Mouse (Mus musculus): Measurements from ENCODE around the gene Hdgfl2. TPM values are rescaled to one million over a fixed set of nuclear protein-coding genes. Genes with fewer than 3 reads are reported as not detected.
A peak's percentile ranks its signal among the peaks of the same experiment; 100 is the strongest.

Gene Hdgfl2
- polyA plus RNA-seq, 1 experiment = 109 TPM

GRCm38 (mm10) chr17:56119981-56120880 lies 40.8 kb downstream of the Hdgfl2 start:
- H3K27ac ChIP-seq (ENCODE audit: insufficient read depth, low read length) = no peak overlapping the region
- peaks cover 9% of the 10 kb centered on the region for H3K4me1 ChIP-seq (ENCODE audit: control insufficient read depth, insufficient read depth, low read length)
- DNase-seq = peak; percentile 64 to 75
- no peak for TF ChIP-seq CTCF (IDR thresholded peaks at IDR 0.05; ENCODE audit: borderline replicate concordance, insufficient read depth, low read depth, low read length)
- no peak for TF ChIP-seq POLR2A (IDR thresholded peaks at IDR 0.05; ENCODE audit: borderline replicate concordance, insufficient read depth, low read length)
- whole genome bisulfite sequencing = 2% methylated on average over 66 of the region's 66 CpGs
- H3K27me3 ChIP-seq (ENCODE audit: control insufficient read depth, insufficient read depth, low read length) = no peaks in the 10 kb centered on the region; the same call in 1 of the 2 replicates
- peak overlapping the region; percentile 46 for H3K4me3 ChIP-seq (replicated peaks; ENCODE audit: insufficient read depth, low read depth, low read length)

- TF ChIP-seq POLR2A (IDR thresholded peaks at IDR 0.05; ENCODE audit: borderline replicate concordance, insufficient read depth, low read length) (no peak), CTCF (IDR thresholded peaks at IDR 0.05; ENCODE audit: borderline replicate concordance, insufficient read depth, low read depth, low read length) (no peak)
- DNase-seq = no peak
- H3K4me3 ChIP-seq (replicated peaks; ENCODE audit: insufficient read depth, low read depth, low read length) = peak within 1 kb of the TSS; percentile 46
- H3K27me3 ChIP-seq (ENCODE audit: control insufficient read depth, insufficient read depth, low read length) = no peaks in the 10 kb centered on the region; the same call in 1 of the 2 replicates
- H3K4me1 ChIP-seq (ENCODE audit: control insufficient read depth, insufficient read depth, low read length) = peaks cover 9% of the 10 kb centered on the region
- H3K27ac ChIP-seq (ENCODE audit: insufficient read depth, low read length) = no peak within 1 kb of the TSS
- 65% methylated on average over 2 of the region's 2 CpGs for WGBS
Observed at GRCm38 (mm10) chr17:56121826-56122225, 42.4 kb downstream of the Hdgfl2 start, which contains the start of gene Lrg1. Gene Lrg1 (minus strand): TSS chr17:56122001.

- Histone ChIP-seq H3K4me1 (ENCODE audit: control insufficient read depth, insufficient read depth, low read length) (peaks cover 10% of the 10 kb centered on the region), H3K27ac (ENCODE audit: insufficient read depth, low read length) (no peak overlapping the region), H3K27me3 (ENCODE audit: control insufficient read depth, insufficient read depth, low read length) (no peaks in the 10 kb centered on the region; the same call in 1 of the 2 replicates), H3K4me3 (replicated peaks; ENCODE audit: insufficient read depth, low read depth, low read length) (no peak overlapping the region)
- 94% methylated on average over 12 of the region's 12 CpGs for WGBS
- DNase-seq = no peak
- no peak for TF ChIP-seq POLR2A (IDR thresholded peaks at IDR 0.05; ENCODE audit: borderline replicate concordance, insufficient read depth, low read length)
- no peak for TF ChIP-seq CTCF (IDR thresholded peaks at IDR 0.05; ENCODE audit: borderline replicate concordance, insufficient read depth, low read depth, low read length)
Observed at GRCm38 (mm10) chr17:56123161-56123560, 43.7 kb downstream of the Hdgfl2 start.

- DNase-seq = no peak
- no peak overlapping the region for H3K4me3 ChIP-seq (replicated peaks; ENCODE audit: insufficient read depth, low read depth, low read length)
- H3K27me3 ChIP-seq (ENCODE audit: control insufficient read depth, insufficient read depth, low read length) = no peaks in the 10 kb centered on the region; the same call in 1 of the 2 replicates
- no peak overlapping the region for H3K27ac ChIP-seq (ENCODE audit: insufficient read depth, low read length)
- peaks cover 14% of the 10 kb centered on the region for H3K4me1 ChIP-seq (ENCODE audit: control insufficient read depth, insufficient read depth, low read length)
- no peak for TF ChIP-seq CTCF (IDR thresholded peaks at IDR 0.05; ENCODE audit: borderline replicate concordance, insufficient read depth, low read depth, low read length)
- TF ChIP-seq POLR2A (IDR thresholded peaks at IDR 0.05; ENCODE audit: borderline replicate concordance, insufficient read depth, low read length) = no peak
- 57% methylated on average over 58 of the region's 59 CpGs for WGBS
Observed at GRCm38 (mm10) chr17:56123681-56124340, 44.4 kb downstream of the Hdgfl2 start.

GRCm38 (mm10) chr17:56124377-56125275 lies 45.2 kb downstream of the Hdgfl2 start:
- peak; percentile 76 for TF ChIP-seq CTCF (IDR thresholded peaks at IDR 0.05; ENCODE audit: borderline replicate concordance, insufficient read depth, low read depth, low read length)
- no peak for TF ChIP-seq POLR2A (IDR thresholded peaks at IDR 0.05; ENCODE audit: borderline replicate concordance, insufficient read depth, low read length)
- H3K4me1 ChIP-seq (ENCODE audit: control insufficient read depth, insufficient read depth, low read length) = peaks cover 14% of the 10 kb centered on the region
- peak; percentile 47 to 63 for DNase-seq
- H3K4me3 ChIP-seq (replicated peaks; ENCODE audit: insufficient read depth, low read depth, low read length) = no peak overlapping the region
- H3K27ac ChIP-seq (ENCODE audit: insufficient read depth, low read length) = no peak overlapping the region
- H3K27me3 ChIP-seq (ENCODE audit: control insufficient read depth, insufficient read depth, low read length) = no peaks in the 10 kb centered on the region; the same call in 1 of the 2 replicates
- WGBS = 23% methylated on average over 59 of the region's 59 CpGs

- Histone ChIP-seq H3K27ac (ENCODE audit: insufficient read depth, low read length) (no peak overlapping the region), H3K4me1 (ENCODE audit: control insufficient read depth, insufficient read depth, low read length) (peaks cover 11% of the 10 kb centered on the region), H3K4me3 (replicated peaks; ENCODE audit: insufficient read depth, low read depth, low read length) (no peak overlapping the region), H3K27me3 (ENCODE audit: control insufficient read depth, insufficient read depth, low read length) (no peaks in the 10 kb centered on the region; the same call in 1 of the 2 replicates)
- DNase-seq = no peak
- TF ChIP-seq POLR2A (IDR thresholded peaks at IDR 0.05; ENCODE audit: borderline replicate concordance, insufficient read depth, low read length) = no peak
- no peak for TF ChIP-seq CTCF (IDR thresholded peaks at IDR 0.05; ENCODE audit: borderline replicate concordance, insufficient read depth, low read depth, low read length)
- 93% methylated on average over 4 of the region's 4 CpGs for WGBS
Observed at GRCm38 (mm10) chr17:56125276-56125630, 45.8 kb downstream of the Hdgfl2 start.

GRCm38 (mm10) chr17:56126175-56126574 lies 46.7 kb downstream of the Hdgfl2 start:
- WGBS = 69% methylated on average over 11 of the region's 11 CpGs
- TF ChIP-seq POLR2A (IDR thresholded peaks at IDR 0.05; ENCODE audit: borderline replicate concordance, insufficient read depth, low read length) (no peak), CTCF (IDR thresholded peaks at IDR 0.05; ENCODE audit: borderline replicate concordance, insufficient read depth, low read depth, low read length) (no peak)

More at GRCm38 (mm10) chr17:56126175-56126574, 46.7 kb downstream of the Hdgfl2 start:
- DNase-seq = no peak
- no peak overlapping the region for H3K4me3 ChIP-seq (replicated peaks; ENCODE audit: insufficient read depth, low read depth, low read length)
- H3K4me1 ChIP-seq (ENCODE audit: control insufficient read depth, insufficient read depth, low read length) = peaks cover 7% of the 10 kb centered on the region
- H3K27me3 ChIP-seq (ENCODE audit: control insufficient read depth, insufficient read depth, low read length) = no peaks in the 10 kb centered on the region; the same call in 1 of the 2 replicates
- H3K27ac ChIP-seq (ENCODE audit: insufficient read depth, low read length) = no peak overlapping the region
